In genomic region chr5:111555981-111556380, GRCm38 (mm10) we compare ENCODE assay signal across 9 mouse cellular contexts.
DNase-seq lines count a peak whose midpoint lies in the region; ATAC-seq and TF ChIP-seq lines count a peak whose summit lies in the region.
"Had no signal": no experiment of that assay in that cellular context is flagged by ENCODE, and none has a peak within 500 bp of the region (broad histone marks: within the 10 kb centered on the region; RNA-seq: fewer than 3 reads in every experiment).

No protein-coding gene starts in this region.

- no peaks in the 10 kb centered on the region for H3K9me3 ChIP-seq in embryonic facial prominence, embryonic 11.5 days (replicated peaks; ENCODE audit: control insufficient read depth, low read length)
- H3K9me3 ChIP-seq in hindbrain, embryonic 14.5 days (ENCODE audit: control insufficient read depth, low read length): no peaks in the 10 kb centered on the region
- H3K9me3 ChIP-seq in lung, postnatal 0 days (ENCODE audit: low read length): no peaks in the 10 kb centered on the region

- H3K27ac ChIP-seq in embryonic facial prominence, embryonic 11.5 days (replicated peaks; ENCODE audit: low read depth, low read length): peak overlapping the region; percentile 86
- 0 out of 2 replicates have a peak overlapping the region, but pooled peaks have one; percentile 44 for H3K27ac ChIP-seq in hindbrain, embryonic 14.5 days
- no peak overlapping the region for H3K27ac ChIP-seq in lung, postnatal 0 days (ENCODE audit: low read length)

- peaks cover 15% of the 10 kb centered on the region for H3K4me1 ChIP-seq in embryonic facial prominence, embryonic 11.5 days (ENCODE audit: control insufficient read depth, insufficient read depth, low read length)
- peaks cover 16% of the 10 kb centered on the region for H3K4me1 ChIP-seq in hindbrain, embryonic 14.5 days (replicated peaks; ENCODE audit: control insufficient read depth, insufficient read depth, low read length)
- H3K4me1 ChIP-seq in lung, postnatal 0 days (ENCODE audit: insufficient read depth, low read depth, low read length): peaks cover 10% of the 10 kb centered on the region; the same call in 1 of the 2 replicates

- peak overlapping the region; percentile 10; the same call in 1 of the 2 replicates for H3K4me2 ChIP-seq in embryonic facial prominence, embryonic 11.5 days (ENCODE audit: low read depth, low read length)
- no peak overlapping the region for H3K4me2 ChIP-seq in hindbrain, embryonic 14.5 days (replicated peaks)
- no peak overlapping the region for H3K4me2 ChIP-seq in lung, postnatal 0 days (replicated peaks; ENCODE audit: low read depth, low read length)

- WGBS in embryonic facial prominence, embryonic 11.5 days: 31% methylated on average over 7 of the region's 7 CpGs
- WGBS in hindbrain, embryonic 14.5 days: 59% methylated on average over 7 of the region's 7 CpGs
- 20% methylated on average over 7 of the region's 7 CpGs for WGBS in lung, postnatal 0 days

- H3K9ac ChIP-seq in embryonic facial prominence, embryonic 11.5 days (replicated peaks; ENCODE audit: low read length): no peak overlapping the region
- H3K9ac ChIP-seq in hindbrain, embryonic 14.5 days: no peak overlapping the region
- H3K9ac ChIP-seq in lung, postnatal 0 days (replicated peaks; ENCODE audit: low read depth): no peak overlapping the region

- peak; percentile 89 for DNase-seq in heart, adult 11 months
- no peak for DNase-seq in heart, adult 8-10 months (ENCODE audit: low spot score)
- DNase-seq in embryonic facial prominence, embryonic 11.5 days (ENCODE audit: low spot score): peak; percentile 83
- no peak for DNase-seq in hindbrain, embryonic 14.5 days (ENCODE audit: low spot score)
- peak; percentile 47 for DNase-seq in lung, postnatal 0 days (ENCODE audit: low spot score)
- no peak for DNase-seq in right cerebral cortex, postnatal 4 days
- DNase-seq in ovary, postnatal 10 days (ENCODE audit: low spot score): no peak
- DNase-seq in adrenal gland, postnatal 36 days: no peak
- DNase-seq: B cell, adult 2 months had no signal

- TF ChIP-seq CTCF in lung, postnatal 0 days (IDR thresholded peaks at IDR 0.05): no peak

- 0 out of 2 replicates have a peak, but pooled peaks have one; percentile 16 for TF ChIP-seq EP300 in lung, postnatal 0 days (IDR thresholded peaks at IDR 0.05)

- no peaks in the 10 kb centered on the region for H3K36me3 ChIP-seq in embryonic facial prominence, embryonic 11.5 days (replicated peaks; ENCODE audit: control insufficient read depth, insufficient read depth, low read depth, low read length)
- H3K36me3 ChIP-seq in hindbrain, embryonic 14.5 days (replicated peaks; ENCODE audit: control insufficient read depth, insufficient read depth): no peaks in the 10 kb centered on the region
- H3K36me3 ChIP-seq in lung, postnatal 0 days (ENCODE audit: insufficient read depth, low read length): no peaks in the 10 kb centered on the region

- ATAC-seq in embryonic facial prominence, embryonic 11.5 days (replicated peaks; ENCODE audit: insufficient number of reproducible peaks, low FRiP score, low TSS enrichment, low read depth): peak; percentile 26; the same call in 1 of the 2 replicates
- ATAC-seq in hindbrain, embryonic 14.5 days (ENCODE audit: low FRiP score): no peak
- peak; percentile 44; the same call in 1 of the 2 replicates for ATAC-seq in lung, postnatal 0 days

- H3K4me3 ChIP-seq in embryonic facial prominence, embryonic 11.5 days (ENCODE audit: low read depth, low read length): no peak overlapping the region
- H3K4me3 ChIP-seq in hindbrain, embryonic 14.5 days (replicated peaks; ENCODE audit: low read length): no peak overlapping the region
- H3K4me3 ChIP-seq in lung, postnatal 0 days (ENCODE audit: low read depth, low read length): no peak overlapping the region

- no peaks in the 10 kb centered on the region; the same call in 1 of the 2 replicates for H3K27me3 ChIP-seq in embryonic facial prominence, embryonic 11.5 days (ENCODE audit: control insufficient read depth, insufficient read depth, low read length)
- H3K27me3 ChIP-seq in hindbrain, embryonic 14.5 days (ENCODE audit: control insufficient read depth, insufficient read depth, low read length): no peaks in the 10 kb centered on the region
- H3K27me3 ChIP-seq in lung, postnatal 0 days (replicated peaks; ENCODE audit: insufficient read depth, low read length): no peaks in the 10 kb centered on the region

Comparison
In these comparisons a context has a peak if more than half of its experiments do, and no peak if none do; other contexts are left out.
1. DNase-seq: peak in heart, adult 11 months (single experiment), embryonic facial prominence, embryonic 11.5 days (single experiment) and lung, postnatal 0 days (single experiment); none in heart, adult 8-10 months (single experiment), hindbrain, embryonic 14.5 days (single experiment), right cerebral cortex, postnatal 4 days (single experiment), ovary, postnatal 10 days (single experiment) and adrenal gland, postnatal 36 days (0 of 2).